Mouse (Mus musculus): ENCODE data around the gene Atp1b4.
"Not testable (repeated sequence)": the region's sequence is repeated elsewhere in the genome, so short reads cannot be mapped to it uniquely, and the experiment has no call there.

The Atp1b4 gene

GRCm38 (mm10) chrX:38315884-38316283, at the start of gene Atp1b4:
Gene Atp1b4 (plus strand): TSS chrX:38316184.
- no peak for DNase-seq

GRCm38 (mm10) chrX:38308597-38308996, 7.4 kb upstream of the Atp1b4 start:
- no peak for DNase-seq

GRCm38 (mm10) chrX:38311054-38311453, 4.9 kb upstream of the Atp1b4 start:
- DNase-seq = no peak

- no peak for DNase-seq
Measured at GRCm38 (mm10) chrX:38312910-38313625, 2.9 kb upstream of the Atp1b4 start.

GRCm38 (mm10) chrX:38313626-38314210, 2.3 kb upstream of the Atp1b4 start:
- no peak for DNase-seq

GRCm38 (mm10) chrX:38330695-38331406, 14.9 kb downstream of the Atp1b4 start:
- no peak for DNase-seq

GRCm38 (mm10) chrX:38334329-38335279, 18.6 kb downstream of the Atp1b4 start:
- no peak for DNase-seq

- no peak for DNase-seq
Measured at GRCm38 (mm10) chrX:38362016-38362415, 46.0 kb downstream of the Atp1b4 start.

- not testable (repeated sequence) for DNase-seq
Measured at GRCm38 (mm10) chrX:38364621-38365020, 48.6 kb downstream of the Atp1b4 start.

- not testable (repeated sequence) for DNase-seq
Measured at GRCm38 (mm10) chrX:38373169-38373568, 57.2 kb downstream of the Atp1b4 start.

All from cerebellum, adult 11-12 months (tissue).